Mouse (Mus musculus) G1E (cell line): ENCODE results near the gene Sdhb.

ENCODE experiments used
- CTCF ChIP-seq: IDR thresholded peaks from 2 replicates; pipeline ENCODE4 v1.5.1; 2012; ENCODE audit warnings: low read depth, low read length, inconsistent platforms, mixed read lengths
- GATA1 ChIP-seq: IDR thresholded peaks from 2 replicates; pipeline ENCODE4 v1.6.1; 2012; ENCODE audit warnings: borderline replicate concordance, low read length, inconsistent platforms, mixed read lengths
- GATA2 ChIP-seq: IDR thresholded peaks from 2 replicates; pipeline ENCODE4 v1.6.1; 2012; ENCODE audit warnings: low read depth, low read length, inconsistent platforms, borderline replicate concordance

- no peak for TF ChIP-seq CTCF
- TF ChIP-seq GATA1, result no peak
- TF ChIP-seq GATA2, result no peak
Measured at GRCm38 (mm10) chr4:140996812-140997211, 35.8 kb downstream of the Sdhb start.
